Mouse (Mus musculus) heart, embryonic 14.5 days (tissue): Measurements from ENCODE around the gene Nol3. TPM values are rescaled to one million over a fixed set of nuclear protein-coding genes. Genes with fewer than 3 reads are reported as not detected.
A peak's percentile ranks its signal among the peaks of the same experiment; 100 is the strongest.
"Not testable (repeated sequence)": the region's sequence is repeated elsewhere in the genome, so short reads cannot be mapped to it uniquely, and the experiment has no call there.

Source experiments
- ATAC-seq: fragments of 200-750 bp; cut with Nextera tagmentation; 2 replicates; pipeline ENCODE4 v1.8.0; 2017; ENCODE audit warnings: low read depth, moderate TSS enrichment; ENCODE audit not compliant: insufficient number of reproducible peaks, insufficient read depth, low FRiP score
- H3K27ac ChIP-seq, 2 experiments: fragments of 200-500 bp in 1 of 2; fragments of 300-500 bp in 1 of 2; sonication (generic) in 1 of 2; replicated peaks in 1 of 2; 2 replicates each; pipeline ENCODE4 v1.5.1; 2012 to 2014; ENCODE audit warnings: low read depth in 2 of 2, low read length in 2 of 2, control low read depth in 1 of 2, mild to moderate bottlenecking in 1 of 2, mixed read lengths in 1 of 2; ENCODE audit not compliant: control insufficient read depth in 1 of 2, insufficient read depth in 1 of 2
- H3K27me3 ChIP-seq: fragments of 300-500 bp; sonication (generic); 2 replicates; pipeline ENCODE4 v1.6.1; 2014; ENCODE audit warnings: mild to moderate bottlenecking, low read length, control low read depth; ENCODE audit not compliant: control insufficient read depth, insufficient read depth
- H3K36me3 ChIP-seq: fragments of 300-500 bp; sonication (generic); 2 replicates; pipeline ENCODE4 v1.6.1; 2014; ENCODE audit warnings: mild to moderate bottlenecking, control low read depth, low read length, mixed read lengths; ENCODE audit not compliant: control insufficient read depth, insufficient read depth
- H3K4me1 ChIP-seq, 2 experiments: fragments of 200-500 bp in 1 of 2; fragments of 300-500 bp in 1 of 2; sonication (generic) in 1 of 2; 2 replicates each; pipeline ENCODE4 v1.6.1; 2012 to 2014; ENCODE audit warnings: low read length in 2 of 2, control low read depth in 1 of 2, mixed read lengths in 1 of 2; ENCODE audit not compliant: control insufficient read depth in 2 of 2, insufficient read depth in 2 of 2
- H3K4me2 ChIP-seq: fragments of 300-500 bp; sonication (generic); 2 replicates; pipeline ENCODE4 v1.6.1; 2014; ENCODE audit warnings: mild to moderate bottlenecking, low read length
- H3K4me3 ChIP-seq, 2 experiments: fragments of 200-500 bp in 1 of 2; fragments of 300-500 bp in 1 of 2; sonication (generic) in 1 of 2; 2 replicates each; pipeline ENCODE4 v1.5.1; 2012 to 2014; ENCODE audit warnings: low read length in 2 of 2, mild to moderate bottlenecking in 2 of 2, control low read depth in 1 of 2, low read depth in 1 of 2, moderate library complexity in 1 of 2; ENCODE audit not compliant: control insufficient read depth in 1 of 2, insufficient read depth in 1 of 2
- H3K9ac ChIP-seq: fragments of 300-500 bp; sonication (generic); 2 replicates; pipeline ENCODE4 v1.6.1; 2014; ENCODE audit warnings: mild to moderate bottlenecking, low read length
- H3K9me3 ChIP-seq: fragments of 300-500 bp; sonication (generic); 2 replicates; pipeline ENCODE4 v1.6.1; 2016; ENCODE audit warnings: low read length, control low read depth; ENCODE audit not compliant: control insufficient read depth
- whole genome bisulfite sequencing: fragments of 180-500 bp; shearing (Covaris S2); extraction: QIAGEN DNeasy Blood & Tissue Kit; methylation state at CpG from one replicate; pipeline ENCODE4 v1.1.7; 2014; 5-methylcytosine and 5-hydroxymethylcytosine counted together
- polyA plus RNA-seq: library from polyadenylated mRNA; unstranded; fragments of >200 nt; fragmentation: Nextera tagmentation; extraction: Ambion mirVana; gene quantifications from 2 replicates; pipeline ENCODE4 v1.2.1, GENCODE M21; 2014

The Nol3 gene
- polyA plus RNA-seq, 1 experiment from 2014 or later: 3.4 TPM

GRCm38 (mm10) chr8:105291802-105292201 is 15.9 kb downstream of the Nol3 start:
- not testable (repeated sequence) for H3K4me2 ChIP-seq, H3K9ac ChIP-seq, H3K4me3 ChIP-seq, ATAC-seq, H3K9me3 ChIP-seq, H3K36me3 ChIP-seq, H3K27me3 ChIP-seq, H3K27ac ChIP-seq, H3K4me1 ChIP-seq
- 57% methylated on average over 3 of the region's 3 CpGs for WGBS

GRCm38 (mm10) chr8:105292471-105292870 is 16.5 kb downstream of the Nol3 start:
- H3K4me3 ChIP-seq: no peak overlapping the region
- H3K27ac ChIP-seq: no peak overlapping the region
- H3K36me3 ChIP-seq: no peaks in the 10 kb centered on the region
- no peak overlapping the region for H3K4me2 ChIP-seq
- peaks cover 6 to 14% of the 10 kb centered on the region in 2 experiments for H3K4me1 ChIP-seq
- no peaks in the 10 kb centered on the region for H3K9me3 ChIP-seq
- H3K27me3 ChIP-seq: peaks cover 8% of the 10 kb centered on the region
- WGBS: 73% methylated on average over 7 of the region's 7 CpGs
- ATAC-seq: no peak
- no peak overlapping the region for H3K9ac ChIP-seq

- H3K27me3 ChIP-seq: peaks cover 8% of the 10 kb centered on the region
- H3K4me3 ChIP-seq: no peak overlapping the region
- H3K4me2 ChIP-seq: no peak overlapping the region
- H3K9ac ChIP-seq: no peak overlapping the region
- H3K4me1 ChIP-seq: peaks cover 10 to 18% of the 10 kb centered on the region in 2 experiments
- H3K36me3 ChIP-seq: no peaks in the 10 kb centered on the region
- no peak for ATAC-seq
- 56% methylated on average over 19 of the region's 19 CpGs for WGBS
- H3K27ac ChIP-seq: no peak overlapping the region
- no peaks in the 10 kb centered on the region for H3K9me3 ChIP-seq
These were observed 17.5 kb downstream of the Nol3 start for GRCm38 (mm10) chr8:105293405-105293804.

DNA sequence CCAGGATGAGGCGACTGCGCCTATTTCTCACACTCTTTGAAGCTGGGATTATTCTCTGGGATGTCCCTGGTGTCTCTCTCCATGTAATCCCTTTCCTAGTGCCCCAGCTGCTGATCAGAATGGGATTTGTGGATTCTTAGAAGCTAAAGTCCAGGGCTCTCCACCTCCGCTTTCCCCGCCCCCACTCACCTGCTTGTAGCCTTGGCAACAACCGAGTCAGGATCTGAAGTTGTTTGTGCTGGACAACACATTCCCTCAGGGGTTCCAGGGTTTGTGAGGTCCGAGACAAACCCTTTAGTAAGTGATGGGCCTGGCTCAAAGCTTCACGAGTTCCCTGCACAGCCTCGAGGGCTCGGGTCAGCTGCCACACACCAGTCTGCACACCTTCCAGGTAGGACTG is 18.8 kb downstream of the Nol3 start:
- no peak overlapping the region; the same call in 1 of the 2 replicates for H3K9ac ChIP-seq
- peak overlapping the region; percentile 50 for H3K4me2 ChIP-seq
- no peak overlapping the region for H3K27ac ChIP-seq
- H3K9me3 ChIP-seq: no peaks in the 10 kb centered on the region
- H3K4me3 ChIP-seq: peak overlapping the region; percentile 33 to 34; a peak in 3 of 4 replicates
- no peak for ATAC-seq
- H3K36me3 ChIP-seq: peaks cover 11% of the 10 kb centered on the region
- 59% methylated on average over 9 of the region's 9 CpGs for WGBS
- H3K4me1 ChIP-seq: peaks cover 10 to 22% of the 10 kb centered on the region in 2 experiments
- H3K27me3 ChIP-seq: peaks cover 7% of the 10 kb centered on the region

DNA sequence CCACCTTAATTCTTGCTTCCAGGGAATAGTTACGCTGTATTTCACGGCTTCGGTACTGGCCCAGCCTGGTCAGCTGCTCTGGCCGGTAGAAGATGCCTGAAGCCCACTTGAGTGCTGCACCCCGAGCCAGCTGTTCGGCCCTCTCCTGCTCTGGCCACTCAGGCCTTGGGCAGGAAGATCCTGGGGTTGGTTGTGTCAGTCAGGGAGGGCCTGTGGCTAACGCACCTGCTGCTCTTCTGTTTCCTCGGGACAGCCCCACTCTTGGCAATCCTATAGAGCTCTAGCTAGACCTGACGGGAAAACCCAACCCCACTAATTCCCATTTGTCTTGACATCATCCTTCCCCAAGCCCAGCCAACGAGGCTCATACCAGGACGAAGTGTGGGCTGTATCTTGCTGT is 19.3 kb downstream of the Nol3 start:
- Histone ChIP-seq H3K27ac (peak overlapping the region; percentile 61 to 65; a peak in 2 of 4 replicates), H3K4me3 (peak overlapping the region; percentile 33 to 34), H3K9me3 (no peaks in the 10 kb centered on the region), H3K9ac (peak overlapping the region; percentile 45), H3K4me1 (peaks cover 9 to 17% of the 10 kb centered on the region in 2 experiments), H3K4me2 (peak overlapping the region; percentile 50), H3K36me3 (peaks cover 16% of the 10 kb centered on the region), H3K27me3 (peaks cover 3% of the 10 kb centered on the region; the same call in 1 of the 2 replicates)
- no peak for ATAC-seq
- 49% methylated on average over 11 of the region's 11 CpGs for WGBS

DNA sequence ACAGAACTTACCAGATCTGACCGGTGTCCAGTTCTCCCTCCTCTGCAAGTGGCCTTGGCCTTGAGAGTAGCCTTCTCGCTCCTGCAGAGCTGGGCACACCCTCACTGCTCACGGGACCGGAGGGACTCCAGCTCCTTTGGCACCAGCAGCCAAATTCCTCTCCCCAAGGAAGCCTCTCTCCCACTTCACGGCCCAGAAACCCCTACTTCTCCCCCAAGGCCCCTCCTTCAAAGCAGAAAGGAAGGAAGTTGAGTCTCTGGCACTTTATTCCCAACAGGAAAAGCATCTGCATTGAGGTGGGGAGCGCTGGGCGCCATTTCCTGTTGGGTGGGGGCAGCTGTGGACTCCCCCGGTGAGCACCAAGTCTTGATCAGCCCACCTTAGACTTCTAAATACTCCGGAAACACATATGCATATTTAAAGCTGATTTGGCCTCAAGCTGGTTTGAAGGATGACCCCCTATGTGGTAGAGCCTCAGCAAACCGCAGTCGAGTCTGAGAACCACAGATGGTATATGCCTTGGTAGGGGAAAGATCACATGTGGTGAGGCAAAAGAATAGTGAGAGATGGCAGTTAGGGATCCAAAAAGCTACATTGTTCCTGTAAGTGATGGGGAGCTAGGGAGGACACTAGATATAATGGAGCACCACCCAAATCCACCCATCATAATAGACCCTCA is 20.1 kb downstream of the Nol3 start, which contains the start of gene Exoc3l:
TSS of gene Exoc3l (minus strand) at position 207 of the 679 bp plus-strand sequence.
- ATAC-seq: no peak
- 36% methylated on average over 11 of the region's 11 CpGs for WGBS
- peak within 1 kb of the TSS; percentile 95 for H3K9ac ChIP-seq

DNA sequence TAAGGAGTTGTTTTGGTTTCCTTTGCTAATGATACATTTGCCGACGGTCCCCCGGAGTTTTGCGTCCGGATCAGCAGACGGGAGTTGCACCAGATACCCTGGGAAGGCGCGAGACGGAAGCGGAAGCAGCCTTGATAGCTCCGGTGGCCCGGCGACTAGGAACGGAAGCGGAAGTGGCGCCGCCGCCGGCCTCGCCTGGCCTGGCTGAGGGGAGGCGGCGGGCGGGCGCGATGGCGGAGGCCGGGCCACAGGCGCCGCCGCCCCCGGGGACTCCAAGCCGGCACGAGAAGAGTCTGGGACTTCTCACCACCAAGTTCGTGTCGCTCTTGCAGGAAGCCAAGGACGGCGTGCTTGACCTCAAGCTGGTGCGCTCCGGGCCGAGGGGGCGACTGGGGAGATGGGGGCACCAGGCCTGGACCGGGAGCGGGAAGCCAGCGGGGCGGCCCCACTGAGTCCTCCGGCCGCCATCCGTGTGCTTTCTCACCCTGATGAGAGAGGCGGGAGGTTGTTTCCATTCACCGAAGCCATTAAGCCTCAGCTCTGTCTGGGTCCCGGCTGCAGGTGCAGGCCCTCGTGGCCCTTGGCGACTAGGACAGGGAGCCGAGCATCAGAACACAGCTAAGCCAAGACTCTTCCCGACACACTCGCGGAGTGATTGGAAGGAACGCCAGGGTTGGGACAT is 21.7 kb downstream of the Nol3 start, which contains the start of gene E2f4:
TSS of gene E2f4 (plus strand) at position 153 of the 682 bp plus-strand sequence.
- Histone ChIP-seq H3K9ac (peak within 1 kb of the TSS; percentile 95), H3K4me2 (peak within 1 kb of the TSS; percentile 77), H3K36me3 (peaks cover 40% of the 10 kb centered on the region), H3K4me3 (peak within 1 kb of the TSS; percentile 81 to 98), H3K9me3 (no peaks in the 10 kb centered on the region), H3K27ac (peak within 1 kb of the TSS; percentile 74 to 82), H3K4me1 (peaks cover 9 to 17% of the 10 kb centered on the region in 2 experiments), H3K27me3 (no peaks in the 10 kb centered on the region)
- peak; percentile 78 for ATAC-seq
- under 1% methylated on average over 58 of the region's 58 CpGs for WGBS

More for the DNA sequence above, 20.1 kb downstream of the Nol3 start, which contains the start of gene Exoc3l:
- H3K4me1 ChIP-seq: peaks cover 9 to 17% of the 10 kb centered on the region in 2 experiments
- H3K4me3 ChIP-seq: peak within 1 kb of the TSS; percentile 34 to 98
- H3K27me3 ChIP-seq: no peaks in the 10 kb centered on the region
- peak within 1 kb of the TSS; percentile 65 to 78 for H3K27ac ChIP-seq
- H3K4me2 ChIP-seq: peak within 1 kb of the TSS; percentile 77
- H3K36me3 ChIP-seq: peaks cover 23% of the 10 kb centered on the region
- no peaks in the 10 kb centered on the region for H3K9me3 ChIP-seq
